Comparison of ENCODE assay signal across 22 mouse cellular contexts in the genomic region with DNA sequence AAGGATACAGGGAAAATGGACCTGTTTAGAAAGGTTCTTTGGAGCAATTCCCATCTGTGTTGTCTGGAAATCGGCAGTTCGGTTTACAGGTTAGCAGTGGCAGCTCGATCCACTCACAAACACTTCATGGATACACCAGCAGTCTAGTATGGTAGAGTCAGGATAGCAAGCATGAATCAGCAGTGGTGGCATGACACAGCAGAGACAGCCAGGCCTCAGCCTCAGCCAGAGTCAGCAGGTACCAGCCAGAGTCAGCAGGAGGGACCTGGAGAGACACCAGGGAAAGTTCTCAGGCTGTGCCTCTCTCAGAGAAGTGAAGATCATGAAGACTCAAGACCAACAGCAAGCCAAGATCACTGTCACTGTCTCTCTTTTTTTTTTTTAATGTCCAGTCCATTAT. TPM values are rescaled to one million over a fixed set of nuclear protein-coding genes. Genes with fewer than 3 reads are reported as not detected.
A peak's percentile ranks its signal among the peaks of the same experiment; 100 is the strongest.
DNase-seq lines count a peak whose midpoint lies in the region; ATAC-seq and TF ChIP-seq lines count a peak whose summit lies in the region.
"Had no signal": no experiment of that assay in that cellular context is flagged by ENCODE, and none has a peak within 500 bp of the region (broad histone marks: within the 10 kb centered on the region; RNA-seq: fewer than 3 reads in every experiment).

No protein-coding gene starts in this region.

- H3K27ac ChIP-seq in intestine, embryonic 14.5 days (ENCODE audit: low read depth) = no peak overlapping the region
- no peak overlapping the region for H3K27ac ChIP-seq in intestine, embryonic 16.5 days (ENCODE audit: low read length)
- H3K27ac ChIP-seq in ES-E14 (ENCODE audit: insufficient read depth, low read depth, low read length, poor library complexity, severe bottlenecking) = no peak overlapping the region
- no peak overlapping the region for H3K27ac ChIP-seq in liver, embryonic 15.5 days (replicated peaks)
- H3K27ac ChIP-seq: forebrain, embryonic 12.5 days; heart, embryonic 10.5 days; kidney, postnatal 0 days; limb, embryonic 15.5 days; macrophage; midbrain, embryonic 12.5 days had no signal

- no peaks in the 10 kb centered on the region for H3K27me3 ChIP-seq in intestine, embryonic 14.5 days (replicated peaks; ENCODE audit: control insufficient read depth, insufficient read depth, low read length)
- no peaks in the 10 kb centered on the region for H3K27me3 ChIP-seq in intestine, embryonic 16.5 days (replicated peaks; ENCODE audit: control insufficient read depth, insufficient read depth, low read length)
- H3K27me3 ChIP-seq in erythroblast, embryonic 14.5 days (ENCODE audit: control insufficient read depth) = no peaks in the 10 kb centered on the region
- no peaks in the 10 kb centered on the region for H3K27me3 ChIP-seq in liver, embryonic 15.5 days
- H3K27me3 ChIP-seq: forebrain, embryonic 12.5 days; limb, embryonic 15.5 days; midbrain, embryonic 12.5 days had no signal

- peak; percentile 44 for DNase-seq in intestine, embryonic 14.5 days (ENCODE audit: low spot score)
- DNase-seq in ES-E14 (ENCODE audit: low read depth, low spot score) = no peak
- DNase-seq in urinary bladder, postnatal 25 days (ENCODE audit: low spot score) = no peak
- DNase-seq in lung, postnatal 36 days = no peak
- DNase-seq in gastrocnemius, postnatal 4 days (ENCODE audit: low spot score in 2 of 2) = no peak
- DNase-seq: adrenal gland, postnatal 25 days; cerebellum, adult 9-11 months; gastrocnemius, postnatal 25 days; heart, postnatal 10 days; kidney, adult 18-20 months; layer of hippocampus, adult 9-11 months; left cerebral cortex, postnatal 4 days; thymus, postnatal 25 days had no signal

- no peak overlapping the region for H3K4me2 ChIP-seq in intestine, embryonic 14.5 days (ENCODE audit: low read length)
- H3K4me2 ChIP-seq in intestine, embryonic 16.5 days (ENCODE audit: low read depth, low read length) = no peak overlapping the region
- no peak overlapping the region for H3K4me2 ChIP-seq in liver, embryonic 15.5 days
- H3K4me2 ChIP-seq: forebrain, embryonic 12.5 days; limb, embryonic 15.5 days; midbrain, embryonic 12.5 days had no signal

- 93% methylated on average over 3 of the region's 3 CpGs for WGBS in intestine, embryonic 14.5 days
- 93% methylated on average over 3 of the region's 3 CpGs for WGBS in intestine, embryonic 16.5 days
- 69% methylated on average over 3 of the region's 3 CpGs for WGBS in liver, embryonic 15.5 days (ENCODE audit: insufficient replicate concordance)

- no peaks in the 10 kb centered on the region for H3K4me1 ChIP-seq in intestine, embryonic 14.5 days (replicated peaks; ENCODE audit: control insufficient read depth, insufficient read depth, low read length)
- H3K4me1 ChIP-seq in intestine, embryonic 16.5 days (ENCODE audit: control insufficient read depth, insufficient read depth, low read length) = no peaks in the 10 kb centered on the region
- no peaks in the 10 kb centered on the region for H3K4me1 ChIP-seq in ES-E14 (ENCODE audit: control insufficient read depth in 2 of 2, insufficient read depth in 2 of 2, low read length in 2 of 2, poor library complexity in 1 of 2)
- H3K4me1 ChIP-seq in erythroblast, embryonic 14.5 days (ENCODE audit: control insufficient read depth) = peaks cover 15% of the 10 kb centered on the region
- H3K4me1 ChIP-seq in liver, embryonic 15.5 days (replicated peaks) = no peaks in the 10 kb centered on the region
- H3K4me1 ChIP-seq: forebrain, embryonic 12.5 days; heart, embryonic 10.5 days; midbrain, embryonic 12.5 days had no signal

- no peak overlapping the region for H3K4me3 ChIP-seq in intestine, embryonic 14.5 days (ENCODE audit: low read depth, low read length)
- H3K4me3 ChIP-seq in intestine, embryonic 16.5 days (ENCODE audit: low read length) = no peak overlapping the region
- no peak overlapping the region for H3K4me3 ChIP-seq in ES-E14 (ENCODE audit: insufficient read depth in 1 of 2, low read depth in 1 of 2, low read length in 2 of 2, poor library complexity in 1 of 2, severe bottlenecking in 1 of 2)
- H3K4me3 ChIP-seq in erythroblast, embryonic 14.5 days (replicated peaks) = peak overlapping the region; percentile 16
- H3K4me3 ChIP-seq in liver, embryonic 15.5 days (replicated peaks) = no peak overlapping the region
- H3K4me3 ChIP-seq: forebrain, embryonic 12.5 days; heart, embryonic 10.5 days; limb, embryonic 15.5 days; midbrain, embryonic 12.5 days had no signal

- H3K36me3 ChIP-seq in intestine, embryonic 14.5 days (ENCODE audit: control insufficient read depth, insufficient read depth, low read length) = no peaks in the 10 kb centered on the region
- no peaks in the 10 kb centered on the region for H3K36me3 ChIP-seq in intestine, embryonic 16.5 days (ENCODE audit: control insufficient read depth, insufficient read depth, low read length)
- no peaks in the 10 kb centered on the region for H3K36me3 ChIP-seq in ES-E14 (ENCODE audit: control insufficient read depth, insufficient read depth, low read length, poor library complexity, severe bottlenecking)
- H3K36me3 ChIP-seq in erythroblast, embryonic 14.5 days (ENCODE audit: control insufficient read depth) = no peaks in the 10 kb centered on the region
- no peaks in the 10 kb centered on the region for H3K36me3 ChIP-seq in liver, embryonic 15.5 days (replicated peaks)
- H3K36me3 ChIP-seq: forebrain, embryonic 12.5 days; heart, embryonic 10.5 days; limb, embryonic 15.5 days; midbrain, embryonic 12.5 days had no signal

- H3K9me3 ChIP-seq in intestine, embryonic 14.5 days (ENCODE audit: control insufficient read depth, low read length) = no peaks in the 10 kb centered on the region
- H3K9me3 ChIP-seq in intestine, embryonic 16.5 days (ENCODE audit: control insufficient read depth, low read length) = no peaks in the 10 kb centered on the region
- H3K9me3 ChIP-seq in ES-E14 (ENCODE audit: control insufficient read depth, insufficient read depth, low read depth, low read length) = no peaks in the 10 kb centered on the region
- H3K9me3 ChIP-seq in erythroblast, embryonic 14.5 days (ENCODE audit: control insufficient read depth, low read length) = no peaks in the 10 kb centered on the region
- H3K9me3 ChIP-seq in liver, embryonic 15.5 days (replicated peaks) = no peaks in the 10 kb centered on the region
- H3K9me3 ChIP-seq: forebrain, embryonic 12.5 days; heart, embryonic 10.5 days; limb, embryonic 15.5 days; midbrain, embryonic 12.5 days had no signal

- no peak overlapping the region for H3K9ac ChIP-seq in intestine, embryonic 14.5 days (ENCODE audit: low read length)
- H3K9ac ChIP-seq in intestine, embryonic 16.5 days (ENCODE audit: low read depth, low read length) = no peak overlapping the region
- no peak overlapping the region for H3K9ac ChIP-seq in ES-E14 (ENCODE audit: insufficient read depth, low read depth, low read length, poor library complexity, severe bottlenecking)
- H3K9ac ChIP-seq in liver, embryonic 15.5 days = no peak overlapping the region
- H3K9ac ChIP-seq: forebrain, embryonic 12.5 days; limb, embryonic 15.5 days; midbrain, embryonic 12.5 days had no signal

- ATAC-seq in intestine, embryonic 14.5 days (replicated peaks; ENCODE audit: low FRiP score, low TSS enrichment, low read depth) = no peak
- no peak for ATAC-seq in intestine, embryonic 16.5 days
- peak; percentile 89 for ATAC-seq in liver, embryonic 15.5 days (ENCODE audit: insufficient read depth)

- in situ Hi-C loops in ES-E14 (cut with MboI; ENCODE audit: low sequenced_read_pairs in 2 of 2, unreplicated experiment in 2 of 2) = loop anchor here in 1 of 2 experiments (25.0 kb wide), 1 partner anchor 305 kb away; no protein-coding TSS in a partner anchor

TF ChIP-seq in ES-E14, 5 proteins besides CTCF, POLR2A, EP300 and RAD21:
- TF ChIP-seq MAFK (IDR thresholded peaks at IDR 0.05; ENCODE audit: insufficient read depth, low read depth, low read length) (peak; percentile 37; the same call in 1 of the 2 replicates), HCFC1 (IDR thresholded peaks at IDR 0.05; ENCODE audit: borderline replicate concordance, insufficient read depth, low read length) (no peak)

RNA-seq across cellular contexts. Expression of a gene that starts 40.7 kb away (rescaled TPM):
- 15.3 and 16.0 TPM in 2 replicates for polyA plus RNA-seq in intestine, embryonic 14.5 days (2014; fragmentation: Nextera tagmentation; extraction: Ambion mirVana)
- polyA plus RNA-seq in intestine, embryonic 16.5 days (2015; fragmentation: Nextera tagmentation; extraction: Ambion mirVana) = 7.2 and 7.6 TPM in 2 replicates
- 4.5 and 10.2 TPM in 2 replicates for total RNA-seq in ES-E14 (2012; rRNA removed)
- polyA plus RNA-seq in erythroblast, embryonic 14.5 days (2012) = 0.02 and 0.03 TPM in 2 replicates
- 3.7 and 4.7 TPM in 2 replicates for polyA plus RNA-seq in liver, embryonic 15.5 days (2015; fragmentation: Nextera tagmentation; extraction: Ambion mirVana)
- total RNA-seq in gastrocnemius, postnatal 4 days (2021) = 10 to 100 TPM; 26.3 to 29.3 TPM
